ENCODE assay signal across 11 mouse cellular contexts in genomic region chr1:72165723-72166467, GRCm38 (mm10). TPM values are rescaled to one million over a fixed set of nuclear protein-coding genes. Genes with fewer than 3 reads are reported as not detected.
A peak's percentile ranks its signal among the peaks of the same experiment; 100 is the strongest.
DNase-seq lines count a peak whose midpoint lies in the region; TF ChIP-seq lines count a peak whose summit lies in the region.
"Had no signal": no experiment of that assay in that cellular context is flagged by ENCODE, and none has a peak within 500 bp of the region (broad histone marks: within the 10 kb centered on the region; RNA-seq: fewer than 3 reads in every experiment).

No protein-coding gene starts in this region.

- DNase-seq in embryo, embryonic 10 days (ENCODE audit: low spot score): peak; percentile 19
- no peak for DNase-seq in embryo, embryonic 10.5 days (ENCODE audit: low spot score)
- peak; percentile 20 for DNase-seq in left cerebral cortex, postnatal 4 days
- no peak for DNase-seq in left cerebral cortex, adult 9 months (ENCODE audit: low spot score in 2 of 2)
- DNase-seq in layer of hippocampus, adult 18-20 months (ENCODE audit: low spot score in 2 of 2): peak; percentile 18 to 52
- DNase-seq in adrenal gland, adult 18-20 months (ENCODE audit: low spot score in 2 of 2): no peak
- no peak for DNase-seq in cerebellum, adult 8-10 months
- DNase-seq: adrenal gland, adult 8-10 months; cerebellum, postnatal 36 days had no signal

- H3K4me1 ChIP-seq in ES-Bruce4 (ENCODE audit: control insufficient read depth, insufficient read depth, low read length): no peaks in the 10 kb centered on the region
- H3K4me1 ChIP-seq: midbrain, embryonic 15.5 days had no signal

- H3K36me3 ChIP-seq in ES-Bruce4 (ENCODE audit: control insufficient read depth, insufficient read depth, low read length, poor library complexity, severe bottlenecking): peaks cover 24% of the 10 kb centered on the region
- H3K36me3 ChIP-seq: midbrain, embryonic 15.5 days had no signal

- no peaks in the 10 kb centered on the region for H3K9me3 ChIP-seq in ES-Bruce4 (replicated peaks; ENCODE audit: control insufficient read depth, insufficient read depth, low read length, poor library complexity, severe bottlenecking)
- H3K9me3 ChIP-seq: midbrain, embryonic 15.5 days had no signal

- TF ChIP-seq POLR2A in ES-Bruce4 (IDR thresholded peaks at IDR 0.05; ENCODE audit: insufficient read depth, low read length): no peak

- no peak overlapping the region for H3K27ac ChIP-seq in ES-Bruce4 (ENCODE audit: insufficient read depth, low read length)
- H3K27ac ChIP-seq: midbrain, embryonic 15.5 days had no signal

- intact Hi-C loops in left cerebral cortex, postnatal 4 days (cut with DNase I): no loop called here

- TF ChIP-seq CTCF in ES-Bruce4 (IDR thresholded peaks at IDR 0.05; ENCODE audit: low read depth, low read length): peak; percentile 54

- no peak for TF ChIP-seq EP300 in ES-Bruce4 (IDR thresholded peaks at IDR 0.05; ENCODE audit: insufficient read depth, low read depth, low read length)

- no peaks in the 10 kb centered on the region for H3K27me3 ChIP-seq in ES-Bruce4 (ENCODE audit: control insufficient read depth, insufficient read depth, low read length, poor library complexity, severe bottlenecking)
- H3K27me3 ChIP-seq: midbrain, embryonic 15.5 days had no signal

- no peak overlapping the region for H3K4me3 ChIP-seq in ES-Bruce4 (ENCODE audit: low read depth, low read length)
- H3K4me3 ChIP-seq: midbrain, embryonic 15.5 days had no signal

- no peak overlapping the region for H3K9ac ChIP-seq in ES-Bruce4 (ENCODE audit: low read depth, poor library complexity, severe bottlenecking)
- H3K9ac ChIP-seq: midbrain, embryonic 15.5 days had no signal

RNA-seq across cellular contexts. Expression of gene Mreg, which starts 46.2 kb away (rescaled TPM):
- 1 to 10 TPM; 1.1 to 1.6 TPM for total RNA-seq in left cerebral cortex, postnatal 4 days (2021)
- 90.7 and 95.8 TPM in 2 replicates for polyA plus RNA-seq in ES-Bruce4 (2011; ENCODE audit: insufficient read depth, insufficient read length, low read depth, missing spikeins)
- 1 to 10 TPM; 4.7 TPM for total RNA-seq in layer of hippocampus, adult 18-20 months (2021)
- 1 to 10 TPM; 2.2 to 2.3 TPM for total RNA-seq in adrenal gland, adult 18-20 months (2021)

Comparison
In these comparisons a context has a peak if more than half of its experiments do, and no peak if none do; other contexts are left out.
1. DNase-seq: peak in embryo, embryonic 10 days (single experiment), left cerebral cortex, postnatal 4 days (single experiment) and layer of hippocampus, adult 18-20 months (2 of 2); none in embryo, embryonic 10.5 days (single experiment), left cerebral cortex, adult 9 months (0 of 2), adrenal gland, adult 18-20 months (0 of 2) and cerebellum, adult 8-10 months (single experiment).